Comparison of ENCODE assay signal across 10 mouse cellular contexts in the genomic region with DNA sequence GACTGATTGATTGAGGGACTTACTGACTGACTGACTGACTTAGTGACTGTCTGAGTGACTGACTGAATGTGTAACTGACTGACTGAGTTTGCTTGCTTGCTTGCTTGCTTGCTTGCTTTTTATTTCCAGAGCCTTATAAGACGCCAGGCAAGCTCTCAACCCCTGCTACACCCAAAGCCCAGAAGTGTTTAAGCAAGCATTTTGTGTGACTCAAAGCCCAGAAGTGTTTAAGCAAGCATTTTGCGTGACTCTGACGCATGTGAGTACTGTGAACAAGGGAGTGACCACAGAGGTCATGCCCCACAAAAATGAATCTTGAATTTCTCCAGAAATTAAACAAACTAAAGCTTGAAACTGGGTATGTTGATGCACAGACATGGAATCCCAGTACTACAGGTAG. TPM values are rescaled to one million over a fixed set of nuclear protein-coding genes. Genes with fewer than 3 reads are reported as not detected.
DNase-seq lines count a peak whose midpoint lies in the region; ATAC-seq lines count a peak whose summit lies in the region.
"Had no signal": no experiment of that assay in that cellular context is flagged by ENCODE, and none has a peak within 500 bp of the region (broad histone marks: within the 10 kb centered on the region; RNA-seq: fewer than 3 reads in every experiment).

No protein-coding gene starts in this region.

- ATAC-seq in heart, embryonic 15.5 days (replicated peaks; ENCODE audit: insufficient number of reproducible peaks, insufficient read depth, low FRiP score, low read depth) = no peak
- ATAC-seq in forebrain, embryonic 11.5 days (replicated peaks; ENCODE audit: low FRiP score) = no peak
- ATAC-seq in liver, embryonic 11.5 days (replicated peaks; ENCODE audit: low FRiP score) = no peak
- no peak; the same call in 1 of the 2 replicates for ATAC-seq in neural tube, embryonic 12.5 days (ENCODE audit: low FRiP score, low read depth)

- H3K9me3 ChIP-seq in heart, embryonic 15.5 days (replicated peaks) = no peaks in the 10 kb centered on the region
- no peaks in the 10 kb centered on the region for H3K9me3 ChIP-seq in forebrain, embryonic 11.5 days (ENCODE audit: control insufficient read depth, low read length)
- no peaks in the 10 kb centered on the region for H3K9me3 ChIP-seq in liver, embryonic 11.5 days (ENCODE audit: control insufficient read depth, low read length)
- H3K9me3 ChIP-seq in neural tube, embryonic 12.5 days = no peaks in the 10 kb centered on the region

- peaks cover 4% of the 10 kb centered on the region; the same call in 1 of the 2 replicates for H3K36me3 ChIP-seq in heart, embryonic 15.5 days
- H3K36me3 ChIP-seq in forebrain, embryonic 11.5 days (ENCODE audit: control insufficient read depth, insufficient read depth, low read length) = no peaks in the 10 kb centered on the region
- peaks cover 6% of the 10 kb centered on the region for H3K36me3 ChIP-seq in liver, embryonic 11.5 days (ENCODE audit: control insufficient read depth, insufficient read depth, low read length)
- H3K36me3 ChIP-seq in neural tube, embryonic 12.5 days = peaks cover 8% of the 10 kb centered on the region; the same call in 1 of the 2 replicates

- H3K4me3 ChIP-seq in heart, embryonic 15.5 days = peak overlapping the region; percentile 60
- H3K4me3 ChIP-seq in forebrain, embryonic 11.5 days (ENCODE audit: low read depth, low read length) = no peak overlapping the region; the same call in 1 of the 2 replicates
- no peak overlapping the region for H3K4me3 ChIP-seq in liver, embryonic 11.5 days (ENCODE audit: low read depth, low read length)
- H3K4me3 ChIP-seq in neural tube, embryonic 12.5 days = no peak overlapping the region

- H3K9ac ChIP-seq in heart, embryonic 15.5 days = no peak overlapping the region
- H3K9ac ChIP-seq in forebrain, embryonic 11.5 days (ENCODE audit: low read length) = no peak overlapping the region
- no peak overlapping the region for H3K9ac ChIP-seq in liver, embryonic 11.5 days (ENCODE audit: low read depth, low read length)
- H3K9ac ChIP-seq in neural tube, embryonic 12.5 days = no peak overlapping the region

- no peak overlapping the region for H3K27ac ChIP-seq in heart, embryonic 15.5 days
- H3K27ac ChIP-seq in forebrain, embryonic 11.5 days (ENCODE audit: low read depth, low read length) = no peak overlapping the region
- no peak overlapping the region for H3K27ac ChIP-seq in liver, embryonic 11.5 days (ENCODE audit: low read depth, low read length)
- H3K27ac ChIP-seq in neural tube, embryonic 12.5 days = no peak overlapping the region

- no peaks in the 10 kb centered on the region for H3K27me3 ChIP-seq in heart, embryonic 15.5 days
- no peaks in the 10 kb centered on the region for H3K27me3 ChIP-seq in forebrain, embryonic 11.5 days (ENCODE audit: control insufficient read depth, insufficient read depth, low read length)
- H3K27me3 ChIP-seq in liver, embryonic 11.5 days (replicated peaks; ENCODE audit: control insufficient read depth, insufficient read depth, low read length) = no peaks in the 10 kb centered on the region
- H3K27me3 ChIP-seq in neural tube, embryonic 12.5 days (replicated peaks) = no peaks in the 10 kb centered on the region

- peak overlapping the region; percentile 73 for H3K4me2 ChIP-seq in heart, embryonic 15.5 days
- H3K4me2 ChIP-seq in forebrain, embryonic 11.5 days (ENCODE audit: low read depth, low read length, severe bottlenecking) = peak overlapping the region; percentile 58; the same call in 1 of the 2 replicates
- H3K4me2 ChIP-seq in liver, embryonic 11.5 days = peak overlapping the region; percentile 20; the same call in 1 of the 2 replicates
- peak overlapping the region; percentile 68 for H3K4me2 ChIP-seq in neural tube, embryonic 12.5 days (replicated peaks)

- H3K4me1 ChIP-seq in heart, embryonic 15.5 days (replicated peaks) = peaks cover 18% of the 10 kb centered on the region
- no peaks in the 10 kb centered on the region for H3K4me1 ChIP-seq in forebrain, embryonic 11.5 days (replicated peaks; ENCODE audit: control insufficient read depth, insufficient read depth, low read length)
- peaks cover 17% of the 10 kb centered on the region for H3K4me1 ChIP-seq in liver, embryonic 11.5 days (replicated peaks; ENCODE audit: control insufficient read depth, insufficient read depth, low read length)
- H3K4me1 ChIP-seq in neural tube, embryonic 12.5 days = peaks cover 11% of the 10 kb centered on the region

- no peak for DNase-seq in heart, adult 11 months
- DNase-seq in forebrain, embryonic 11.5 days (ENCODE audit: low spot score) = no peak
- DNase-seq in liver, embryonic 11.5 days (ENCODE audit: low spot score) = no peak
- DNase-seq in embryo, embryonic 9.5 days (ENCODE audit: extremely low spot score) = no peak
- DNase-seq in adrenal gland, postnatal 4 days (ENCODE audit: low spot score in 2 of 2) = no peak
- no peak for DNase-seq in spleen, postnatal 10 days (ENCODE audit: low spot score in 2 of 2)

- 45% methylated on average over 3 of the region's 3 CpGs for WGBS in heart, embryonic 15.5 days
- WGBS in forebrain, embryonic 11.5 days = 66% methylated on average over 3 of the region's 3 CpGs
- 61% methylated on average over 3 of the region's 3 CpGs for WGBS in liver, embryonic 11.5 days
- 64% methylated on average over 3 of the region's 3 CpGs for WGBS in neural tube, embryonic 12.5 days

RNA-seq across cellular contexts. Expression of gene Tpcn2, which starts 0.5 kb away (rescaled TPM):
- 4.6 and 7.4 TPM in 2 replicates for polyA plus RNA-seq in heart, embryonic 15.5 days (2015; fragmentation: Nextera tagmentation; extraction: Ambion mirVana)
- polyA plus RNA-seq in forebrain, embryonic 11.5 days (2014; fragmentation: Nextera tagmentation; extraction: Ambion mirVana) = 2.4 and 2.8 TPM in 2 replicates
- 2.3 and 2.4 TPM in 2 replicates for polyA plus RNA-seq in liver, embryonic 11.5 days (2014; fragmentation: Nextera tagmentation; extraction: Ambion mirVana)
- polyA plus RNA-seq in neural tube, embryonic 12.5 days (2016; fragmentation: Nextera tagmentation; extraction: Ambion mirVana) = 5.7 and 6.1 TPM in 2 replicates
- 10 to 100 TPM; 21.2 to 26.9 TPM for total RNA-seq in adrenal gland, postnatal 4 days (2021)

RNA-seq across cellular contexts. Expression of gene Mrgprf, which starts 16.3 kb away (rescaled TPM):
- 1.4 and 1.7 TPM in 2 replicates for polyA plus RNA-seq in heart, embryonic 15.5 days (2015; fragmentation: Nextera tagmentation; extraction: Ambion mirVana)
- 0.20 and 0.25 TPM in 2 replicates for polyA plus RNA-seq in forebrain, embryonic 11.5 days (2014; fragmentation: Nextera tagmentation; extraction: Ambion mirVana)
- 0.08 TPM in 1 of 2 replicates, not detected in the other for polyA plus RNA-seq in liver, embryonic 11.5 days (2014; fragmentation: Nextera tagmentation; extraction: Ambion mirVana)
- 0.47 and 0.55 TPM in 2 replicates for polyA plus RNA-seq in neural tube, embryonic 12.5 days (2016; fragmentation: Nextera tagmentation; extraction: Ambion mirVana)
- total RNA-seq in adrenal gland, postnatal 4 days (2021) = 1 to 10 TPM; 3.2 to 3.4 TPM
- total RNA-seq: MEL had no signal

RNA-seq across cellular contexts. Expression of gene Mrgprd, which starts 30.3 kb away (rescaled TPM):
- not detected in 2 replicates for polyA plus RNA-seq in heart, embryonic 15.5 days (2015; fragmentation: Nextera tagmentation; extraction: Ambion mirVana)
- not detected in 2 replicates for polyA plus RNA-seq in forebrain, embryonic 11.5 days (2014; fragmentation: Nextera tagmentation; extraction: Ambion mirVana)
- not detected in 2 replicates for polyA plus RNA-seq in liver, embryonic 11.5 days (2014; fragmentation: Nextera tagmentation; extraction: Ambion mirVana)
- polyA plus RNA-seq in neural tube, embryonic 12.5 days (2016; fragmentation: Nextera tagmentation; extraction: Ambion mirVana) = 0.10 TPM in 1 of 2 replicates, not detected in the other
- not detected for total RNA-seq in adrenal gland, postnatal 4 days (2021)
- total RNA-seq: left cerebral cortex, adult 18-20 months; MEL had no signal

Comparison
In these comparisons a context has a peak if more than half of its experiments do, and no peak if none do; other contexts are left out.
1. H3K4me2 ChIP-seq: peak in every context shown above with its lines; median percentile 73 in heart, embryonic 15.5 days; 68 in neural tube, embryonic 12.5 days; 58 in forebrain, embryonic 11.5 days; 20 in liver, embryonic 11.5 days.